Mouse (Mus musculus) C2C12 (cell line): ENCODE measurements around the gene Gm4491. TPM values are rescaled to one million over a fixed set of nuclear protein-coding genes. Genes with fewer than 3 reads are reported as not detected.

ENCODE experiments used
- H3K27me3 ChIP-seq: one replicate; pipeline ENCODE4 v1.6.1; 2011; ENCODE audit not compliant: control insufficient read depth, insufficient read depth, insufficient read length
- H3K36me3 ChIP-seq: one replicate; pipeline ENCODE4 v1.6.1; 2011; ENCODE audit not compliant: control insufficient read depth, insufficient read depth
- H3K4me3 ChIP-seq: one replicate; pipeline ENCODE4 v1.5.1; 2011; ENCODE audit warnings: mild to moderate bottlenecking, control low read depth; ENCODE audit not compliant: poor library complexity, insufficient read depth, severe bottlenecking
- H3K79me2 ChIP-seq: one replicate; pipeline ENCODE4 v1.6.1; 2011; ENCODE audit not compliant: control insufficient read depth, insufficient read depth
- H3K79me3 ChIP-seq: one replicate; pipeline ENCODE4 v1.6.1; 2011; ENCODE audit warnings: low read depth, control low read depth
- H3ac ChIP-seq: one replicate; pipeline ENCODE3; 2011; ENCODE audit warnings: low read depth; ENCODE audit not compliant: control insufficient read depth, insufficient read length
- CEBPB ChIP-seq: IDR thresholded peaks from one replicate; pipeline ENCODE4 v1.6.1; 2011; ENCODE audit warnings: low read depth, mild to moderate bottlenecking, control low read depth, moderate library complexity
- CTCF ChIP-seq: IDR thresholded peaks from one replicate; pipeline ENCODE4 v1.5.1; 2011; ENCODE audit not compliant: control insufficient read depth, insufficient read depth, insufficient read length
- FOSL1 ChIP-seq: IDR thresholded peaks from one replicate; pipeline ENCODE4 v1.8.0; 2011; ENCODE audit warnings: mild to moderate bottlenecking, low read length; ENCODE audit not compliant: poor library complexity, insufficient read depth, severe bottlenecking
- MAX ChIP-seq: IDR thresholded peaks from one replicate; pipeline ENCODE4 v1.6.1; 2011; ENCODE audit warnings: mild to moderate bottlenecking, control low read depth
- MYOD1 ChIP-seq: IDR thresholded peaks from one replicate; pipeline ENCODE4 v1.6.1; 2011; ENCODE audit warnings: low read depth; ENCODE audit not compliant: control insufficient read depth, insufficient read length
- MYOG ChIP-seq: IDR thresholded peaks from one replicate; pipeline ENCODE4 v1.6.1; 2011; ENCODE audit not compliant: control insufficient read depth, insufficient read length; ENCODE audit errors: extremely low read depth
- USF1 ChIP-seq: IDR thresholded peaks from one replicate; pipeline ENCODE4 v1.6.1; 2011; ENCODE audit warnings: low read depth, mild to moderate bottlenecking, control low read depth, moderate library complexity
- polyA plus RNA-seq: library from polyadenylated mRNA; unstranded; fragments of >200 nt; fragmentation: generic; extraction: Trizol; gene quantifications from one replicate; pipeline ENCODE4 v1.2.1, GENCODE M21; 2012; ENCODE audit warnings: missing spikeins

The Gm4491 gene
- polyA plus RNA-seq, 1 experiment = not detected

DNA sequence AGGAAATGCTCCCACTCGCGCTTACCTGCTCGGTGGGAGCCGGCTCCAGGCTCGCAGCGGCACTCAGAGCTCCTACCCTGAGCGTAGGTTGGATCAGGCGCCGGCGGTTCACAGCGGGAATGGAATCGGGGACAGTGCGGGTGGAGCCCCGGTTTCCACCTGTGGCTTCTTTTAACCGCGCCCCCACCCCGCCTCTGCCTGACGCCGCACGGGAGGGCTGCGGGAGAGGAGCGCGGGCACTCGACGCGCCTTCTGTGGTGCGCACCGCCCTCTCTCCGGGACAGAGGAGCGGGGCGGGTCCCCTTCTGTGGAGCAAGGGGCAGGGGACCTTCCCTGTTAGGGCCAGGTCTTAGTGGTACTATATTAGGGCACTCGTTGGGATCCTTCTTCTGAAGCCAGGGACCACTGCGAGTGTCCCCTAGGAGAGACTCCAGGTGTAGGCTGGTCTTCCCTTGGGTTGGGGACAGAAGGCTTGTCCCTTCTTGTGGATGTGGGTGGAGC is 17.5 kb upstream of the Gm4491 start, which contains the start of gene Gjb6:
Gjb6 (minus strand) TSS at position 451 of the 501 bp plus-strand sequence.
- Histone ChIP-seq H3K79me3 (no peaks in the 10 kb centered on the region), H3K79me2 (no peaks in the 10 kb centered on the region), H3K27me3 (peaks cover 43% of the 10 kb centered on the region), H3ac (no peak within 1 kb of the TSS), H3K36me3 (no peaks in the 10 kb centered on the region), H3K4me3 (no peak within 1 kb of the TSS)
- TF ChIP-seq CTCF = no peak
- no peak for TF ChIP-seq MYOD1
- TF ChIP-seq FOSL1 = no peak
- no peak for TF ChIP-seq CEBPB
- no peak for TF ChIP-seq MYOG
- TF ChIP-seq MAX = no peak
- no peak for TF ChIP-seq USF1

DNA sequence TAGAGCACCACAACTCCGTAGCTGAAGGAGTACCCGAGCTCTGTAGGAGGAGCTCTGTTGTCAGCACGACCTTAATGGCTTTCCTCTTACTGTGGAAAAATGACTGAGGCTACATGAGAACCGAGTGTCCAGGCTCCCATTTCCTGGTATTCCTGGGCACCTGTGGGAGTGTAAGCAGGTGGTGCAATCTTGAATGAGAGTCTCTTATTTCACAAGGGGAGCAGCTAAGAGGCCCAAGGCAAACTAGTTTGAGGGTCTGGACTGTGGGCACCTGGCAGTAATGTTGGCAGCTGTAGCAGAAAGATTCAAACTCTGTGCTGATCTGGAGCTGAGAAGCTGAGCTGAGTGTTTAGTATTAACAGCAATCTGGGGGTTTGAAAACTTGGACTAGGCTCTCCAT is 11.7 kb upstream of the Gm4491 start:
- H3K4me3 ChIP-seq = no peak overlapping the region
- H3ac ChIP-seq = no peak overlapping the region
- no peaks in the 10 kb centered on the region for H3K79me3 ChIP-seq
- no peaks in the 10 kb centered on the region for H3K79me2 ChIP-seq
- peaks cover 8% of the 10 kb centered on the region for H3K27me3 ChIP-seq
- TF ChIP-seq MYOG (no peak), CTCF (no peak), MYOD1 (no peak)
- no peaks in the 10 kb centered on the region for H3K36me3 ChIP-seq

DNA sequence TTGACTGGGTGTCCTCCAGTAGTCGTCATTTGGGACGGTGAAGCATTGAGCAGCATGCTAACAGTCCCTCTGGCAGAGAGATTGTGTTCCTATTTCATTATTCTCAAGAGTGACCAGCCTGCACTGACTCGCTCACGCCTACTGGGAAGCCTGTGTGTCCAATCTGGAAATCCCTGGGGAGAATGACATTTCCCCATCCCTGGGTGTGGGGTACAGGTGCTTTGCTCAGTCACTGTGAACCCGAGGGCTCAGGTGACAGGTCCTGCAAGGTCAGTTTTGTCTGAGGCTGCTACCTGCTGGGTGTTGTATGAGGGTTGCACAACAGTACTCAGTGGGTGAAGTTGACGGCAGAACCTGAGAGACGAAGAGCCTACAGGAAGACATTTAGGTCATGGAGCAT is 6.6 kb upstream of the Gm4491 start:
- no peaks in the 10 kb centered on the region for H3K36me3 ChIP-seq
- no peak for TF ChIP-seq MYOG
- no peak for TF ChIP-seq FOSL1
- no peak for TF ChIP-seq CEBPB
- TF ChIP-seq MAX = no peak
- no peak for TF ChIP-seq MYOD1
- no peak for TF ChIP-seq USF1
- TF ChIP-seq CTCF = no peak
- no peaks in the 10 kb centered on the region for H3K79me2 ChIP-seq
- peaks cover 4% of the 10 kb centered on the region for H3K27me3 ChIP-seq
- no peaks in the 10 kb centered on the region for H3K79me3 ChIP-seq
- no peak overlapping the region for H3ac ChIP-seq
- H3K4me3 ChIP-seq = no peak overlapping the region

DNA sequence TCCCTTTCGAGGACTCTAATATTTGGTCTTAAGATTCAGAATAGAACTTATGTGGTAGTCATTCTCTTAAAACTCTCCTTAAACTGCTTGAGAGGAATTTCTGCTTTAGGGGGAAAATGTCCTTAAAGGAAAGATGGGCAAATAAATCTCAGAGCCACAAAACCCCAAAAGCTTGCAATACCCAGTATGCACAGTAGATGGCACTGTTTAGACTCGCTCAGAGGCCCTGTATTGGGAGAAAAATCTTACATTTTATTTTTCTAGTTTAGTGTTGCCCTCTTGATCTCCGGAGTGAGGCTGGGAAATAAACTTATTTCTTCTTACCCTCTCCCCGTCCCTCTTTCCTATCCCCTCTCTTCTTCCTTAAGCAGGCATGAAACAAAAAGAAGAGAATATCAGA is 6.5 kb downstream of the Gm4491 start:
- no peaks in the 10 kb centered on the region for H3K79me2 ChIP-seq
- H3ac ChIP-seq = no peak overlapping the region
- H3K4me3 ChIP-seq = no peak overlapping the region
- no peaks in the 10 kb centered on the region for H3K79me3 ChIP-seq
- TF ChIP-seq MAX = no peak
- no peak for TF ChIP-seq FOSL1
- no peak for TF ChIP-seq USF1
- TF ChIP-seq CTCF = no peak
- no peak for TF ChIP-seq MYOG
- TF ChIP-seq CEBPB = no peak
- no peak for TF ChIP-seq MYOD1
- H3K36me3 ChIP-seq = no peaks in the 10 kb centered on the region
- H3K27me3 ChIP-seq = peaks cover 33% of the 10 kb centered on the region

DNA sequence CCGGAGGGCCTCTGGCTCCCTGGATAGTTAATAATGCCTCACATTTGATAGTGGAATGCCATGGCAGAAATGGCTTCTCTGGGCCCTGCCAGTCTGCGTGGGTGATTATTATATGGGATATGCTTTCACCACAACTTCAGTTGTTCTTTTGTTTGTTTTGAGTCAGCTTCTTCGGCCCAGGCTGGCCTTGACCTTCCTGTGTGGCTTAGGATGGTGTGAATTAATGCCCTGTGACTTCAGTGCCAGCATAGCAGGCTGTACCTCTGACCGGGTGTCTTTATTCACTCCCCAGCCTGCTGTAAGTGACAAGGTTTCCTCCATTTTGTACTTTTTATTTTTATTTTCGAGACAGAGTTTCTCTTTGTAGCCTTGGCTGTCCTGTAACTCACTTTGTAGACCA is 7.8 kb downstream of the Gm4491 start:
- H3K4me3 ChIP-seq = no peak overlapping the region
- no peaks in the 10 kb centered on the region for H3K79me3 ChIP-seq
- TF ChIP-seq USF1 (no peak), MAX (no peak), FOSL1 (no peak), CEBPB (no peak), CTCF (no peak), MYOG (no peak), MYOD1 (no peak)
- H3K27me3 ChIP-seq = peaks cover 41% of the 10 kb centered on the region
- no peaks in the 10 kb centered on the region for H3K79me2 ChIP-seq
- H3ac ChIP-seq = no peak overlapping the region
- no peaks in the 10 kb centered on the region for H3K36me3 ChIP-seq

DNA sequence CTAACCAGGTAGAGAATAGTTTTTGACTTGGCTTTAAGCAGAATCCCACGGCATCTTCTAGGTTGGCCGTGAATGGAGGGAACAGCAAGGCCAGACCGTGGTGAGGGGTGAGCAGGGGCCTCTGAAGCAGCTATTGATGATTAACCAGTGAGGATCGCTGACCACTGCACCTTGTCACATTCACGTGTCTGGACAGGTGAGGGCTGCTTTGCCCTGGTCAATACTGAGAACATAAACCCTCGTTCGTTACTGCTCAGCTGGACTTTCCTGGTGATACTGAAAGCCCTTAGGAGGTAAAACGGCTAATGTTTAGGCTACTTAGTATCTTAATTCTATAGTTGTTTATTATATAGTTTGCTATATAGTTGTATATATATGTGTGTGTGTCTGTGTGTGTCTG is 8.6 kb downstream of the Gm4491 start:
- H3ac ChIP-seq = no peak overlapping the region
- peaks cover 44% of the 10 kb centered on the region for H3K27me3 ChIP-seq
- TF ChIP-seq FOSL1 = no peak
- H3K36me3 ChIP-seq = no peaks in the 10 kb centered on the region
- H3K79me2 ChIP-seq = no peaks in the 10 kb centered on the region
- H3K4me3 ChIP-seq = no peak overlapping the region
- no peaks in the 10 kb centered on the region for H3K79me3 ChIP-seq
